11 mouse cellular contexts compared by ENCODE assay signal in genomic region chr7:81058712-81059154, GRCm38 (mm10). TPM values are rescaled to one million over a fixed set of nuclear protein-coding genes. Genes with fewer than 3 reads are reported as not detected.
DNase-seq lines count a peak whose midpoint lies in the region; ATAC-seq lines count a peak whose summit lies in the region.
"Had no signal": no experiment of that assay in that cellular context is flagged by ENCODE, and none has a peak within 500 bp of the region (broad histone marks: within the 10 kb centered on the region; RNA-seq: fewer than 3 reads in every experiment).

No protein-coding gene starts in this region.

- peak overlapping the region; percentile 66 for H3K4me2 ChIP-seq in heart, embryonic 11.5 days
- H3K4me2 ChIP-seq in limb, embryonic 15.5 days: no peak overlapping the region

- WGBS in heart, embryonic 11.5 days (ENCODE audit: insufficient replicate concordance): 19% methylated on average over 9 of the region's 9 CpGs
- WGBS in limb, embryonic 15.5 days: 36% methylated on average over 9 of the region's 9 CpGs

- H3K9ac ChIP-seq in heart, embryonic 11.5 days (ENCODE audit: low read depth, low read length): peak overlapping the region; percentile 80
- H3K9ac ChIP-seq in limb, embryonic 15.5 days: 0 out of 2 replicates have a peak overlapping the region, but pooled peaks have one; percentile 7

- intact Hi-C loops in left cerebral cortex, postnatal 36 days (cut with DNase I): no loop called here

- peak overlapping the region; percentile 98 for H3K27ac ChIP-seq in heart, embryonic 11.5 days (ENCODE audit: low read depth, low read length)
- H3K27ac ChIP-seq in limb, embryonic 15.5 days: no peak overlapping the region

- H3K36me3 ChIP-seq in heart, embryonic 11.5 days (ENCODE audit: control insufficient read depth, insufficient read depth, low read length): 0 out of 2 replicates have a peak, but pooled peaks cover 3% of the 10 kb centered on the region
- no peaks in the 10 kb centered on the region for H3K36me3 ChIP-seq in limb, embryonic 15.5 days

- H3K27me3 ChIP-seq in heart, embryonic 11.5 days (ENCODE audit: control insufficient read depth, insufficient read depth, low read length): no peaks in the 10 kb centered on the region
- peaks cover 11% of the 10 kb centered on the region for H3K27me3 ChIP-seq in limb, embryonic 15.5 days

- H3K9me3 ChIP-seq in heart, embryonic 11.5 days (replicated peaks; ENCODE audit: control insufficient read depth, low read length): no peaks in the 10 kb centered on the region
- H3K9me3 ChIP-seq in limb, embryonic 15.5 days: no peaks in the 10 kb centered on the region

- no peak for ATAC-seq in heart, embryonic 11.5 days (replicated peaks; ENCODE audit: insufficient number of reproducible peaks, low FRiP score, low TSS enrichment)
- ATAC-seq in limb, embryonic 15.5 days (ENCODE audit: insufficient number of reproducible peaks, low FRiP score, low TSS enrichment, low read depth): no peak

- no peak for DNase-seq in heart, adult 9 months (ENCODE audit: low spot score in 2 of 2)
- peak; percentile 53 for DNase-seq in ES-CJ7 (ENCODE audit: low read depth, low spot score)
- DNase-seq in adrenal gland, postnatal 36 days: peak; percentile 41 to 48
- no peak for DNase-seq in left cerebral cortex, postnatal 36 days (ENCODE audit: low spot score in 2 of 2)
- no peak for DNase-seq in spleen, postnatal 4 days (ENCODE audit: low spot score in 2 of 2)
- DNase-seq in B cell, adult 2 months: no peak
- DNase-seq: right cerebral cortex, postnatal 14 days; thymus, postnatal 36 days had no signal

- peak overlapping the region; percentile 50 for H3K4me3 ChIP-seq in heart, embryonic 11.5 days (ENCODE audit: low read depth, low read length)
- no peak overlapping the region for H3K4me3 ChIP-seq in limb, embryonic 15.5 days

- H3K4me1 ChIP-seq in heart, embryonic 11.5 days (ENCODE audit: control insufficient read depth, insufficient read depth, low read length): peaks cover 44% of the 10 kb centered on the region
- H3K4me1 ChIP-seq in limb, embryonic 15.5 days: peaks cover 3% of the 10 kb centered on the region

RNA-seq across cellular contexts. Expression of gene Alpk3, which starts 1.3 kb away (rescaled TPM):
- 22.8 and 24.2 TPM in 2 replicates for polyA plus RNA-seq in heart, embryonic 11.5 days (2014; fragmentation: Nextera tagmentation; extraction: Ambion mirVana)
- under 1 TPM; 0.23 to 0.26 TPM for total RNA-seq in adrenal gland, postnatal 36 days (2021)
- 2.2 and 5.9 TPM in 2 replicates for polyA plus RNA-seq in limb, embryonic 15.5 days (2015; fragmentation: Nextera tagmentation; extraction: Ambion mirVana)
- under 1 TPM; 0.22 to 0.68 TPM for total RNA-seq in left cerebral cortex, postnatal 36 days (2021)

RNA-seq across cellular contexts. Expression of gene Slc28a1, which starts 55.9 kb away (rescaled TPM):
- polyA plus RNA-seq in heart, embryonic 11.5 days (2014; fragmentation: Nextera tagmentation; extraction: Ambion mirVana): 0.07 and 0.14 TPM in 2 replicates
- under 1 TPM; 0.13 to 0.17 TPM for total RNA-seq in adrenal gland, postnatal 36 days (2021)
- 0.06 and 0.15 TPM in 2 replicates for polyA plus RNA-seq in limb, embryonic 15.5 days (2015; fragmentation: Nextera tagmentation; extraction: Ambion mirVana)
- total RNA-seq in left cerebral cortex, postnatal 36 days (2021): under 1 TPM; 0.27 to 0.30 TPM
- polyA plus RNA-seq: embryonic facial prominence, embryonic 14.5 days had no signal

Comparison
In these comparisons a context has a peak if more than half of its experiments do, and no peak if none do; other contexts are left out.
1. DNase-seq: peak in ES-CJ7 (single experiment) and adrenal gland, postnatal 36 days (2 of 2); none in heart, adult 9 months (0 of 2), left cerebral cortex, postnatal 36 days (0 of 2), spleen, postnatal 4 days (0 of 2) and B cell, adult 2 months (0 of 2).